Mouse (Mus musculus) retina, postnatal 7 days (tissue): Measurements from ENCODE around the gene Gm4922.

ENCODE experiments used
- DNase-seq: peaks from one replicate; pipeline ENCODE4 v3.0.0-alpha.2; 2012; ENCODE audit warnings: low read depth, low spot score

Gene Gm4922

GRCm38 (mm10) chr10:18786693-18787092 lies at the start of gene Gm4922:
TSS of gene Gm4922 (minus strand) at chr10:18786793.
- DNase-seq: no peak

- no peak for DNase-seq
These were observed 49.3 kb upstream of the Gm4922 start for GRCm38 (mm10) chr10:18835684-18836479.

GRCm38 (mm10) chr10:18834389-18834788 lies 47.8 kb upstream of the Gm4922 start:
- no peak for DNase-seq

DNA sequence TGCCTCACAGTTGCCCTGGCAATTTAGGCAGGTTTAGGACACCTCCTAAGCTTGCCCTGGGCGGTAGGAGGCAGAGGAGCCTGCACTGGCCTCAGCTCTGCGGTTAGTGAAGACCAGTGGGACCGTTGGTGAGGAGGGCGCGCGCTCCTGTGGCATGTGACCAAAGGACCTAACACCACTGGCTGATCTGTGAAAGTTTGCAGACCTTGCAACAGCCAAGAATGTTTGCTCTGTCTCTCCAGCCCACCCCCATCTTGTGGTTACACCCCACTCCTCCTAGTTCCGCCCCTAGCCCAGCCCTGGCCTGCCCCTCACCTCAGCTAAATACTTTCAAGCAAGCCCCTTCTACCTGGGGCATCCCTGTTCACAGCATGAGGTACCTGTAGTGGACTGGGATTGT lies 45.2 kb upstream of the Gm4922 start:
- DNase-seq: no peak

DNA sequence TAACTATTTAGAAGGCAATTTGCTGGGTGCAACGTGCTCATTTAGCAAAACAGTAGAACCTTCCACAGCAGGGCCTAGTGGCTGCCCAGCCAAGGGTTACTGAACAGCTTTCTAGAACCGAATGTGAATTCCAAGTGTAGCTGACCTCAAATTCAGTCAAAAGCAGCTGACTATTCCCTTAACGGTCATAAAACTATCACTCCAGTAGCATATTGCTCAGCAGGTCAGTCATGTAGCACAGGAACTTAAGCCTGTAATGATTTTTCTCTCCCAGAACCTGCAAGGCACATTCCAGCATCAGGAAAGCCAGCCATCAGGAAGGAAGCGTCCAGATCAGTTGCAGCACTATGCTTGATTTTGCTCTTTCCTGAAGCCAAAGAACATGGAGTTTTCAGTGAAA lies 43.8 kb upstream of the Gm4922 start:
- no peak for DNase-seq

DNA sequence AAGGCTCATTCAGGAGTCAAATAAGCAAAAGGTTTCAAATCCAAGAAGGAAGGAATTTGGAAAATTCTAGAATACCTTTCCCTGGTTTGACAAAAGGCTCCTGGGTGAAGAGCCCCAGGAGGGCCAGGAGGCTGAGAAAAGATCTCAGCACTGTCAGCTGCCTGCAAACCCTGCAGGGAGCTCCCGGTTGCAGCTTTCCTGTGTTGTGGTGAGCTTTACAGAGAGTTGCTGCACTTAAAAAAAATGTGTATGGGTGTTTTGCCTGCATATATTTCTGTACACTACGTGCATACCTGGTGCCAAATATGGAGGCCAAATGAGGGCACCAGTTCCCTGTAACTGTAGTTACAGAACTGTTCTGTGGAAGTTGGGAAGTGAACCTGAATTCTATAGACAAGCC lies 41.3 kb upstream of the Gm4922 start:
- no peak for DNase-seq

DNA sequence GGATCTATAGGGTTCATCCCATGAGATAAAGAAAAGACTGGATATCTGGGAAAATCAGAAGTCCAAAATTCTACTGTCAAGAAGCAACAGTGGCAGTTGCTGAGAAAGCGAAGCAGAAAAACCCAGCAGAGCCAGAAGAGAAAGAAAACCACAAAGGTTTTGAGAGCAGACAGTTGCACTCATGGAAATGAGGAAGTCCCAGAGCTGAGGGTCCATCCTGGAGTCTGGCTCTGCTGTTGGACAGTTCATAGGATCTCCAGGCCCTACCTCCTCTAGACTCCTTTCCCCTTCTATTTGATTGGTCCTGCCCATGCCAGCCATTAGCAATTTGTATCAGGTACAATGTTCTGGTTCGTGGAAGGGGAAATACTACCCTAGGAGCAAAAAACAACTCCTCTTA lies 39.5 kb upstream of the Gm4922 start:
- no peak for DNase-seq

- no peak for DNase-seq
These were observed 38.5 kb upstream of the Gm4922 start for GRCm38 (mm10) chr10:18825143-18825542.

DNA sequence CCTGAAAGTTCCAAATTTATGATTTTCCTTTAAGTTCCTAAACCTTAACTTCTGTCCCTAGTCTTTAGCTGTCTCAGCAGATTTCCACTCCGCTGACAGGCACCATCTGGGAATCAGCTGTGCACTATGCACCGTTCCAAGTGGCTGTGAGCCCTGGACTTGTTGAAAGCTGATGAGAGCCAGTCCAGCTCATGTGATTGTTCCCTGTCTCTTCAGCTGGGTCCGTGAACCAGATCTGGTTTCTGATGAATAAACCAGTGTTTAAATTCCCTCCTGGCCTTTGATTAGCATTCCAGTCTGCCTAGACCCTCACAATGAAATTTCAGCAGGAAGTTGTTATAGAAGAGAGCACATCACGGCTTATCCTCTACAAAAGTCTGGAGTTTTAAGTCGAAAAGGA lies 30.0 kb upstream of the Gm4922 start:
- DNase-seq: no peak

- DNase-seq: no peak
These were observed 25.2 kb upstream of the Gm4922 start for GRCm38 (mm10) chr10:18811751-18812150.

DNA sequence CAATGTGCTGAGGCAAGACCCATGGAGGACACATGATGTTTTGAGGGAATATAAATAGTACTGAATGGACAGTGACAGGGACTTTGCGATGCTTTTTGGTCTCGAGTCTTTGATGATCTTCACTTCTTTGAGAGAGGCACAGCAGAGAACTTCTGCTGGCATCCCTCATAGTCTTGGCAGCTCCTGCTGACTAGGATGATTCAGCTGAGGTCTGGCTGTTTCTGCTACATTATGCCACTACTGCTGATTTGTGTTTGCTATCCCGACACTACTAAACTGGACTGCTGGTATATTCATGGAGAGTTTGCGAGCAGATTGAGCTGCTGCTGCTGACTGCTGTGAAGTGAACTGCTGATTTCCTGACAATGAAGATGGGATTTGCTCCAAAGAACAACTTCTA lies 3.5 kb upstream of the Gm4922 start:
- no peak for DNase-seq

GRCm38 (mm10) chr10:18788601-18789000 lies 2.0 kb upstream of the Gm4922 start:
- DNase-seq: no peak

GRCm38 (mm10) chr10:18777546-18777945 lies 9.0 kb downstream of the Gm4922 start:
- DNase-seq: no peak

- DNase-seq: no peak
These were observed 13.9 kb downstream of the Gm4922 start for GRCm38 (mm10) chr10:18772537-18773179.

DNA sequence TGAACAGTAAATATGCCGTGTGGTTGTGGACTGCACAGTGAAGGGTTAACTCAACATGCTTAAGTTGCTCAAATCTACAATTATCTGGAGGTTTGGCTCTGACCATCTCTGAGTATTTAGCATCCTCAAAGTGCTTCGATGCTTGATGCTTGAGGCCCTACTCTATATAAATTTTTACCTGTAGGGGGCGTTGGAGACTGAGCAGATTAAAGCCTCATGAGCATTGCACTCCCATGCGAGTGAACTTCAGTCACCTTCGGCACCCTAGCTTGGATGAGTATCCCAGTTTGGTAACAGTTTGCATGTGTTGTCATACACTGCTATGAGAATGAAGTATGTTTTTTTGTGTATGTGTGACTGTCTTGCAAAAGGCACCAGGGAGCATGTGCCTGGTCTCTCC lies 16.7 kb downstream of the Gm4922 start:
- DNase-seq: no peak

GRCm38 (mm10) chr10:18760241-18760640 lies 26.4 kb downstream of the Gm4922 start:
- DNase-seq: peak; percentile 54

DNA sequence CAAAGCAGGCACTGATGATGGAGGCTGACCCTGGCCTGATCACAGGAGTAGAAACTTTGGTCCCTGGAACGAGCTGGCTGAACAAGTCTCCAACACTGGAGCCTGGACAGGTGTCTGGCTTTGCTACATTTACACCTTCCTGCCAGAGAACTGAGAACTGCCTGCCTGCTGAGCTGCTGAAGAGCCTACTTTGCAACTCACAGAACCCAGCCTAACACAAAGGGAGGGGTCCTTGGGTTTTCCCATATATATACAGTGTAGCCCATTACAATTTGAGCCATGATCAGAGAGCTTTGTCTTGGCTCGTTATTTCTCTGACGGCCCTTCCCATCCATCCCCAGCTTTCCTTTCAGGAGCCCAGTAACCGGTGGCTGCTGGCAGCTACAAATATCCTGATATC lies 36.5 kb downstream of the Gm4922 start:
- DNase-seq: no peak

DNA sequence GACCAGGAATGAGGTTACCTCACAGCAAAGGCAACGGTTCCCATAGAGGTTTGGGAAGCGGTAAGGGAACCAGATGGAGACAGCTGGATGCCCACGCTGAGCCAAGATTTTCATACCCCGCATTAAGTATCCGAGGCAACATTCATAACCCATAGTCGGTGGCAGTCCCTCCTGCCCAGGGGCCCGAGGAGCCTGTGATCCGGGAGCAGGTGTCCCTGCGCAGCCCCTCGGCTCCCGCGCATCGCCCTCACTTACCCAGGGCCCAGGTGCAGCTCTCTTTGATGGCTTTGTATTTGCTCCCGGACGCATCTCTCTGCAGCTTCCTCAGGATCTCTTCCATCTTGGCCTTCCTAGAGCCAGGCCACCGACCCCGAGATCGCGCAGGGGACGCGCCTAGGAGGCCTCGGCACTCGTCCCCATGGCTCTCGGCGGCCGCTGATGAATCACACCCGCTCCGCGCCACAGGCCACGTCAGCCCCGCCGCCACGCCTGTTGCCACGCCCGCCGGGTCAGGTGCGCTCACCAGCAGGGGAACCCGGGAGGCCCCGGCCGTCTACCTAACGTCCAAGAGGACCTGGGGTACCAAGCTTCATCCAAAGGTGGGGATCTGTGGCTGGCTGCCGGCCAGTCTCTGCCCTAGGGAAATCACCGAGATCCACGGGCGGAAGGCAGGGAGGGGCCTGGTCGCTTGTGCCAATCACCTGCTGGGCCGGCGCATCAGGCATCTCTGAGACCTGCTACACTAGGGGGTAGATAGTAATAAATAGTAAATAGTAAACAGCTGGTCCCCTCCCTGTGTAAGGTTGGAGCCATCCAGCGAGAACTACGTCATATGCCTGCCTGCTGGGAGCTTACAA lies 43.1 kb downstream of the Gm4922 start, which contains the start of gene Arfgef3:
TSS of gene Arfgef3 (minus strand) at position 664 of the 857 bp plus-strand sequence.
- peak; percentile 23 for DNase-seq

GRCm38 (mm10) chr10:18742086-18742485 lies 44.5 kb downstream of the Gm4922 start:
- no peak for DNase-seq

- no peak for DNase-seq
These were observed 45.6 kb downstream of the Gm4922 start for GRCm38 (mm10) chr10:18741024-18741423.
